Mouse (Mus musculus) liver, adult 2 months (tissue): ENCODE measurements at regions not wholly inside any gene's neighbourhood (a gene's known extent, or its start where the extent isn't known, plus 50 kb on each side); places are given as distances from the start of the nearest gene placed in this dataset.

Source experiments
- DNase-seq: peaks from one replicate; pipeline ENCODE4 v3.0.0-alpha.2; 2011; ENCODE audit warnings: low read depth, low spot score; ENCODE audit errors: extremely low read depth
- H3K27ac ChIP-seq: fragments of 200-500 bp; replicated peaks from 2 replicates; pipeline ENCODE4 v1.5.1; 2012; ENCODE audit warnings: low read depth, mild to moderate bottlenecking, control low read depth, inconsistent platforms, low read length; ENCODE audit not compliant: insufficient read depth
- H3K27me3 ChIP-seq: fragments of 200-500 bp; 2 replicates; pipeline ENCODE4 v1.6.1; 2012; ENCODE audit warnings: mild to moderate bottlenecking, moderate library complexity, low read length, inconsistent platforms; ENCODE audit not compliant: control insufficient read depth, insufficient read depth
- H3K36me3 ChIP-seq: fragments of 200-500 bp; 2 replicates; pipeline ENCODE4 v1.6.1; 2012; ENCODE audit warnings: low read length, inconsistent platforms; ENCODE audit not compliant: control insufficient read depth, insufficient read depth
- H3K4me1 ChIP-seq: fragments of 200-500 bp; 2 replicates; pipeline ENCODE4 v1.6.1; 2011; ENCODE audit warnings: low read length; ENCODE audit not compliant: control insufficient read depth, insufficient read depth
- H3K4me3 ChIP-seq: fragments of 200-500 bp; 2 replicates; pipeline ENCODE4 v1.5.1; 2011; ENCODE audit warnings: low read depth, mild to moderate bottlenecking, control low read depth, low read length, moderate library complexity; ENCODE audit not compliant: insufficient read depth
- H3K79me2 ChIP-seq: fragments of 200-500 bp; 2 replicates; pipeline ENCODE4 v1.6.1; 2012; ENCODE audit warnings: inconsistent platforms, mild to moderate bottlenecking, low read length, moderate library complexity; ENCODE audit not compliant: control insufficient read depth, insufficient read depth
- H3K9ac ChIP-seq: fragments of 200-500 bp; 2 replicates; pipeline ENCODE4 v1.6.1; 2012; ENCODE audit warnings: low read depth, mild to moderate bottlenecking, control low read depth, inconsistent platforms, low read length
- CTCF ChIP-seq: fragments of 200-500 bp; IDR thresholded peaks from 2 replicates; pipeline ENCODE4 v1.5.1; 2011; ENCODE audit warnings: low read depth, low read length, control low read depth
- POLR2A ChIP-seq: fragments of 200-500 bp; IDR thresholded peaks from 2 replicates; pipeline ENCODE4 v1.6.1; 2011; ENCODE audit warnings: low read length, control low read depth; ENCODE audit not compliant: insufficient read depth; ENCODE audit errors: extremely low read depth
- WGBS: fragments of 180-500 bp; shearing (Covaris S2); methylation state at CpG from one replicate; pipeline ENCODE4 v1.1.7; 2018; 5-methylcytosine and 5-hydroxymethylcytosine counted together

DNA sequence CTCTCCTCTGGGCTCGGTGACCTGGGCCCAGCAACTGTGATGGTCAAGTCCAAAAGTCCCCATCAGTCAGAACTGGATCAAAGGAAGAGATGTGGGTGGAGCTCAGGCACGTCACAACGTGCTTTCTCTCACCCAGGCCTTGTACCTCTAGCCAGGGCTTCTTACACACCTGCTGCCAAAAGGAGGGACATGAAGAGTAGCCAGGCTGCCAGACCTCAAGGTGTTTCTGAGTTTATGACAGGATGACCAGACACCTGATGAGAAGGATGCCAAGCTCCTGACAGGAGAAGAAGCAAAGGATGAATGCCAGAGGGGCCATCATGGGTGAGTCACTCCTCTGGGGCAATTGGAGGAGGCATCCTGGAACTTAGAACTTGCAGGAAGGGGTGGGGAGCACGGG is 70.0 kb upstream of the Haao start:
- Histone ChIP-seq H3K27me3 (no peaks in the 10 kb centered on the region), H3K4me1 (no peaks in the 10 kb centered on the region), H3K9ac (no peak overlapping the region), H3K4me3 (no peak overlapping the region), H3K36me3 (no peaks in the 10 kb centered on the region), H3K79me2 (no peaks in the 10 kb centered on the region), H3K27ac (no peak overlapping the region)
- TF ChIP-seq POLR2A: no peak
- no peak for TF ChIP-seq CTCF
- DNase-seq: no peak
- 55% methylated on average over 4 of the region's 4 CpGs for WGBS

DNA sequence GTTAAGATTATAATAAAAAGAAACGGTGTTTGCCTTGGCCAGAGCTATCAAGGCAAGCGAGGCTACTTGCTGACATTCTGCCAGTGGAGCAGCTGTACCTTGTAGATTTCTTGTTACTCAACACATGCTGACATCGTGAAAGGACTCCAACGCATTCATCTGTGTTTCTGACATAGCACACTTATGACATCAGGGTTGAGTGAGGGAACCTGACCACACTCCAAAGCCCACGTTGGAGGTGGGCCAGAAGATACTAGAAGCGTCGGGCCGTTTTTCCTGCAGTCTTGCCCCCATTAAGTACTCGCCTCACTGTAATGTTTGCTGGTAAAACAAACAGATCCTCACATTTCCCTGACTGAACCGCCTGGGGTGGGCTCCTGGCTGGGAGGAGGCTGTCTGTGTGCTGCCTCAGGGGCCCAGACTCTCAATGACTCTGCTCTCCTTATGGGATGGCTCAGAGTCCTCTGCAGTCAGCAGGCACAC is 69.0 kb upstream of the Haao start:
- TF ChIP-seq CTCF (no peak), POLR2A (no peak)
- Histone ChIP-seq H3K27ac (no peak overlapping the region), H3K4me3 (no peak overlapping the region), H3K79me2 (no peaks in the 10 kb centered on the region), H3K9ac (no peak overlapping the region), H3K4me1 (no peaks in the 10 kb centered on the region), H3K27me3 (no peaks in the 10 kb centered on the region), H3K36me3 (no peaks in the 10 kb centered on the region)
- DNase-seq: no peak
- 45% methylated on average over 10 of the region's 10 CpGs for WGBS

DNA sequence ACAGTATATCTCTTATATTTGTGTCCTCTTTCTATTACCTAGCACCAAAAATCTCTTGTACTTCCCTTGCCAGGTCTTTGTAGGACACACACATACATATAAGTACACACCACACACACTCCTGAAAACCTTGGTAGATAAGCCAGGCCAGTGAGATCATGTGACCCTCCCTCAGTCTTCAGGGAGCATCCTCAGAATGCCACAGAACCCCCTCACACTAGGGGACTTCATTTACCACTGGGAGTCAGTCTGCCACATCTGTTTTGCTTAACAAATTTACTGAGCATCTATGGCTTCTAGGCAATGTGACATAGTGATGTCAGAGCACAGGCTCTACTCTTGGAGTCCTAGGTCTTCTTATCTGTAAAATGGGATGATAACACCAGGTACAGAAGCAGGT is 67.3 kb upstream of the Haao start:
- DNase-seq: no peak
- Histone ChIP-seq H3K27ac (no peak overlapping the region), H3K4me3 (no peak overlapping the region), H3K36me3 (no peaks in the 10 kb centered on the region), H3K79me2 (no peaks in the 10 kb centered on the region), H3K9ac (no peak overlapping the region), H3K4me1 (no peaks in the 10 kb centered on the region), H3K27me3 (no peaks in the 10 kb centered on the region)
- TF ChIP-seq CTCF (no peak), POLR2A (no peak)

DNA sequence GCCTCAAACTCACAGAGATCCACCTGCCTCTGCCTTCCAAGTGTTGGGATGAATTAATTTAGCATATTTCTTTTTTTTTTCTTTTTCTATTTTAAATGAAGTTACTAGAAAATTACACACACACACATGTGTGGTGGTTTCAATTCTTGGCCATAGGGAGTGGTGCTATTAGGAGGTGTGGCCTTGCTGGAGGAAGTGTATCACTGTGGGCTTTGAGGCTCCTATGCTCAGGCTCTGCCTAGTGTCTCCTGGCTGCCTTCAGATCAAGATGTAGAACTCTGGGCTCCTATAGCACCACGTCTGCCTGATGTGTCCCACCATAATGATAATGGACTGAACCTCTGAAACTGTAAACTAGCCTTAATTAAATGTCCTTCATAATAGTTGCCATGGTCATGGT is 66.8 kb upstream of the Haao start:
- Histone ChIP-seq H3K27ac (no peak overlapping the region), H3K27me3 (no peaks in the 10 kb centered on the region), H3K9ac (no peak overlapping the region), H3K4me3 (no peak overlapping the region), H3K36me3 (no peaks in the 10 kb centered on the region), H3K4me1 (no peaks in the 10 kb centered on the region), H3K79me2 (no peaks in the 10 kb centered on the region)
- no peak for DNase-seq
- TF ChIP-seq CTCF: no peak
- TF ChIP-seq POLR2A: no peak
- WGBS: 88% methylated on average over 1 of the region's 1 CpGs

DNA sequence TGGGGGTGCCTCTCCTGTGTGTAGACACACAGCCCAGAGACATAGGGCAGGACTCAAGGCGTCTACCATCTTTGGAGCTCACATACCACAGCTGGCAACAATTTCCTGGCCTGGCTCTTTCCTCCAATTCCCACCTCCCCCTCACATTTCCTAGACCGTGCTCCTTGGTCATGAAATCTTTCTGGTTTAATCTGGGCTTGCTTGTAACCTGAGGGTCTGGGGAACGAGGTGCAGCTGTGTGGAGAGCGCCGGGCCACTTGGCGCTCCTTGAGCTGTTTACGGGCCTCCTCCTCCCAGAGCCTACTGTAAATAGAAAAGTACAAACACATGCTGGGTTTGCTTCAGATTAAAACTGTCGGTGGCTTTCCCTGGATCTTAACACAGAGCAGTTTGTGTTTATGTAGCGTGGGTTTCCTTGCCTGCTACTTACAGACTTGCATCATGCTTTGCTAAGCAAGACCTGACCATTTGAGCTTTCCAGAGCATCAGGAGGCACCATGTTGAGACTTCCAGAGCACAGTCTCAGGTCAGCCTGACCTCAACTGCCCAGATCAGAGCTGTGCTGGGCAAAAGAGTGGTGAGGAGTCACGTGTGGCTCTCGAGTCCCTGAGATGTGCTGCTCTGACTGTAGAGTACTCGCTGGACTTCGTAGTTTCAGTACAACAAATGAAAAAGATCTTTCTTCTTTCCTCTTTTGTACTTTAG is 66.1 kb upstream of the Haao start:
- WGBS: 83% methylated on average over 13 of the region's 13 CpGs
- DNase-seq: no peak
- H3K36me3 ChIP-seq: no peaks in the 10 kb centered on the region
- TF ChIP-seq CTCF (no peak), POLR2A (no peak)
- H3K9ac ChIP-seq: no peak overlapping the region
- H3K27ac ChIP-seq: no peak overlapping the region
- H3K4me3 ChIP-seq: no peak overlapping the region
- H3K79me2 ChIP-seq: no peaks in the 10 kb centered on the region
- no peaks in the 10 kb centered on the region; the same call in 1 of the 2 replicates for H3K4me1 ChIP-seq
- H3K27me3 ChIP-seq: no peaks in the 10 kb centered on the region

DNA sequence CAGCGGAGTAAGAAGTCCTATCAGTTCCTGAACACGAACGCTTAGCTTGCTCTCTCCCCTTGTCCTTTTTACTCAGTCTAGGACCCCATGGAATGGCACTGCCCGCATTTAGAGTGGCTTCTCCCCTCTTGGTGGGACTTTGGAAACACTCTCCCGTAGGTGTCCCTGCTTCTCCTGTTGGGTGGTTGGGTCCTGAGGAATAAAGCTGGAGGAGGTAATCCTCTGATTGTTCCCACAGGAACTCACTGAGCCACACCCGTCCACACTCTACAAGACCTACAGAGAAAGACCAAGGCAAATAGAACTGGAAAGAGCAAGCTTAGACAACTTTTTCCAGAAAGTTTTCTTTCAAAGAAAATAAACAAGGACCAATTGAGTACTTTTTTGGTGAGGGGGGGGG is 64.7 kb upstream of the Haao start:
- TF ChIP-seq POLR2A: no peak
- TF ChIP-seq CTCF: no peak
- Histone ChIP-seq H3K36me3 (no peaks in the 10 kb centered on the region), H3K27ac (no peak overlapping the region), H3K4me1 (no peaks in the 10 kb centered on the region; the same call in 1 of the 2 replicates), H3K79me2 (no peaks in the 10 kb centered on the region), H3K9ac (no peak overlapping the region), H3K4me3 (no peak overlapping the region), H3K27me3 (no peaks in the 10 kb centered on the region)
- WGBS: 91% methylated on average over 6 of the region's 6 CpGs
- no peak for DNase-seq
